Mouse (Mus musculus) embryonic fibroblast, embryonic 13.5 days (primary cell): ENCODE measurements around the gene Zmym6. TPM values are rescaled to one million over a fixed set of nuclear protein-coding genes. Genes with fewer than 3 reads are reported as not detected.
A peak's percentile ranks its signal among the peaks of the same experiment; 100 is the strongest.

Experiments
- H3K27ac ChIP-seq: 2 replicates; pipeline ENCODE4 v1.5.1; 2012; ENCODE audit warnings: low read length, control low read depth, inconsistent platforms; ENCODE audit not compliant: insufficient read depth
- H3K4me1 ChIP-seq: 2 replicates; pipeline ENCODE4 v1.6.1; 2011; ENCODE audit warnings: low read length; ENCODE audit not compliant: control insufficient read depth, insufficient read depth
- H3K4me3 ChIP-seq: 2 replicates; pipeline ENCODE4 v1.5.1; 2011; ENCODE audit warnings: mild to moderate bottlenecking, control low read depth, low read length; ENCODE audit not compliant: insufficient read depth
- CTCF ChIP-seq: IDR thresholded peaks from 2 replicates; pipeline ENCODE4 v1.5.1; 2011; ENCODE audit warnings: mild to moderate bottlenecking, control low read depth, low read length, moderate library complexity, borderline replicate concordance; ENCODE audit not compliant: insufficient read depth
- POLR2A ChIP-seq: IDR thresholded peaks from 2 replicates; pipeline ENCODE4 v1.6.1; 2011; ENCODE audit warnings: low read depth, mild to moderate bottlenecking, control low read depth, low read length, moderate library complexity
- polyA plus RNA-seq: library from polyadenylated mRNA; stranded (reverse); fragments of >200 nt; gene quantifications from 2 replicates; pipeline ENCODE4 v1.2.4, GENCODE M21; 2011; ENCODE audit warnings: low read depth; ENCODE audit not compliant: missing spikeins, insufficient read length

The Zmym6 gene
- polyA plus RNA-seq, 1 experiment: 28.0 TPM

DNA sequence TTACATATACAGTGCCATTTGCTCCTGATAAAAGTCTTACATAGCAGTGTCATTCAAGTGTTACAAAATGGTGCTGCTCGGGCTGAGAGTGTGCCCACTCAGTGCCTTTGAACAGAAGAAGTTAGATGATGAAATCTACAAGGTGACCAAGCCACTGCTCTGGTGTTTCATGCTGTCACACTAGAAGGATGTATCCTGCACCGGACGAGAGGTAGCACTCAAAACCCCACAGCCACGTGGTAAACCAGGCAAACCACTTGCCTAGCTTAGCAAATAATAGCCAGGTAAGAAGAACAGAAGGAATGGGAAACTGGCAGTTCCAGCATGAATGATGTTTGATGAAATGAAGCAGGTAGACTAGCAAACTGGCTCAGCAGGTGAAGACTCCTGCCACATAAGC lies 33.4 kb downstream of the Zmym6 start:
- Histone ChIP-seq H3K27ac (no peak overlapping the region), H3K4me1 (no peaks in the 10 kb centered on the region; the same call in 1 of the 2 replicates), H3K4me3 (no peak overlapping the region)
- TF ChIP-seq CTCF: no peak
- no peak for TF ChIP-seq POLR2A

DNA sequence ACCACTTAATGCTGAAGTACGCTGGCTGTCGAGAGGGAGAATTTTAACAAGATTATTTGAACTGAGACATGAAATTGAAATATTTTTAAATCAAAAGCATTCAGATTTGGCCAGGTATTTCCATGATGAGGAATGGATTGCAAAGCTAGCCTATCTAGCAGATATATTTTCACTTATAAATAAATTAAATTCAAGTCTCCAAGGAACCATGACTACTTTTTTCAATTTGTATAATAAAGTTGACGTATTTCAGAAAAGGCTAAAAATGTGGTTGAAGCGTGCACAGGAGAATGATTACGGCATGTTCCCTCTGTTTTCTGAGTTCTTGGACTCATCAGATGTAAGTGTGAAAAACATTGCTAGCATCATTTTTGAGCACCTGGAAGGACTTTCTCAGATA lies 46.2 kb downstream of the Zmym6 start, which contains the start of gene Tmem35b:
Tmem35b (plus strand) TSS at position 301 of the 400 bp plus-strand sequence.
- H3K4me3 ChIP-seq: no peak within 1 kb of the TSS
- H3K4me1 ChIP-seq: no peaks in the 10 kb centered on the region
- H3K27ac ChIP-seq: no peak within 1 kb of the TSS
- TF ChIP-seq CTCF: no peak
- TF ChIP-seq POLR2A: no peak

DNA sequence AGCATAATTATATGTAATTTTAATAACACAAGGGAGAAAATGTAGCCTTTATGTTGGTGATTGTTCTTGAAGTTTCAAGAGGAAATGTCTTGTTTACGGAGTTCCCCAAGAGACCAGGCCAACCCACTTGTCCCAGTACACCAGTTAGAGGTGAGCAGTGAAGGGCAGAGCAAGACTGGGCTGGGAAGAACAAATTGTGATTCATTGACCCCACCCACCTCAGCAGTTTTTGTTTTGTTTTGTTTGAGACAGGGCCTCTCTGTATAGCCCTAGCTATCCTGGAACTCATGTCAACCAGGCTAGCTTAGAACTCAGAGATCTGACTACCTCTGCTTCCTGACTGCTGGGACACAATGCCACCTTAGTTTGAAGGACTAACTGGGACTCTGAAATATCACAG lies 47.1 kb downstream of the Zmym6 start:
- Histone ChIP-seq H3K4me3 (no peak overlapping the region), H3K4me1 (no peaks in the 10 kb centered on the region), H3K27ac (no peak overlapping the region)
- no peak for TF ChIP-seq POLR2A
- no peak for TF ChIP-seq CTCF

DNA sequence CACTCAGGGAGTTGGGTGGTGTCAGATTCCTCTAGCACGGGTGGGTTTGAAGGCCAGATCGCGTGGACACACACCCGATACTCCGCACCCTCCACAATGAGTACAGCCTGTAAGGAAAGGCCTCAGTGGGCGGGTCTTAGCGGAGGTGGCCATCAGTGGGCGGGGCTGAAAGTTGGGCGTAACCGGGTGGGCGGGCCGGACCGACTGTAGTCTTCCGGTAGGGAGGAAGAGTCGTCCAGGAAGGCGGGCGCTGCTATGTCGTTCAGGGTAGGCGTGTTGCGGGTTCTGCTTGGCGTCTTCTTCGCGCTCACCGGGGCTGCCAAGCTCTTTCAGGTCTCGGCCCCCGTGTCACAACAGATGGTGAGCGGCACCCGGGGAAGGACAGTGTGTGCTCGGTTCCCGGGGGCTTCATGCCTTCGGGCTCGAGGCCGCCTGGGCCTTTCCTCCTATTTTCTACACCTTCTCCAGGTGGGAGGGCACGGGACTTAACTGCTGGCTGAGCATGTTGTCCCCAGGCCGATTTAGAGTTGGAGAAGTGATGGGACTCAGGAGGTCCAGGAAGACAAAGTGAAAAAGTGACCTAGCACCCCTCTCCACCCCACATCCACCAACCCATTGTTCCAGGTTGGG lies 48.8 kb downstream of the Zmym6 start:
- no peak overlapping the region for H3K27ac ChIP-seq
- TF ChIP-seq CTCF (no peak), POLR2A (peak; percentile 72)
- H3K4me3 ChIP-seq: peak overlapping the region; percentile 77
- no peaks in the 10 kb centered on the region for H3K4me1 ChIP-seq

DNA sequence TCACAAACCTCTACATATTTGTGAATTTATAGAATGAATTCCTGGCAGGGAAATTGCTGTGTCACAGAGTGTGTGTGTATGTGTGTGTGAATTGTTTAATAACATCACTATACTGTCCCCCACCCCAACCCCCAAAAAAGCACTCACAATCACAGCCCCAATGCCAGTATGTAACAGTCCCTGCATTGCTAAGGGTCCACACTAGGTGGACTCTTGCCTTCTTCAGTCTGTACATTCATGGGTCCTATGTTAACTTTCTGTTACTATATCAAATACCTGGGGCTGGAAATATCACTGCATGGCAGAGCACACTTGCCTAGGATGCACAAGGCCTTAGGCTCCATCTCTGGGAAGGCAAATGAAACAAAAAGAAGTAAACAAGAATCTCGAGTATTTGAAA lies 57.5 kb downstream of the Zmym6 start:
- no peak overlapping the region for H3K27ac ChIP-seq
- H3K4me3 ChIP-seq: no peak overlapping the region
- H3K4me1 ChIP-seq: no peaks in the 10 kb centered on the region
- no peak for TF ChIP-seq POLR2A
- no peak for TF ChIP-seq CTCF

DNA sequence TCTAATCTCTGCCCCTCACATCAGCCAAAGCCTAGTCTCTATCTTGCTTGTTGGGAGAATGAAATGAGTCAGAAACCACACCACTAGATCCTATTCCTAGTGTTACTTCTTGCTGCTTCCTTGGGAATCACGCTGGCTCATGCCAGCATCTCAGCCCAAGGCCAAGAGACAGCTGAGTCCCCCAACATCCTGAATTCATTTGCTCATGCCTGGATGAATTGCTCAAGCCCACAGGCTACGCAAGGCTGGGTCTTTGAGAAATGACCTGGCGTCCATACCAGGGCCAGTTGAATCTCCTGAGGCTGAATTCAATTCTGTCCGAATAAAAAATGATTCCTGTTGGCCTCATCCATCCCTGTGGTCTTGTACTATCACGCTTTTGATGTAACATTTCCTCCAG lies 60.4 kb downstream of the Zmym6 start:
- TF ChIP-seq CTCF: no peak
- no peak for TF ChIP-seq POLR2A
- no peak overlapping the region for H3K27ac ChIP-seq
- H3K4me3 ChIP-seq: no peak overlapping the region
- no peaks in the 10 kb centered on the region for H3K4me1 ChIP-seq

DNA sequence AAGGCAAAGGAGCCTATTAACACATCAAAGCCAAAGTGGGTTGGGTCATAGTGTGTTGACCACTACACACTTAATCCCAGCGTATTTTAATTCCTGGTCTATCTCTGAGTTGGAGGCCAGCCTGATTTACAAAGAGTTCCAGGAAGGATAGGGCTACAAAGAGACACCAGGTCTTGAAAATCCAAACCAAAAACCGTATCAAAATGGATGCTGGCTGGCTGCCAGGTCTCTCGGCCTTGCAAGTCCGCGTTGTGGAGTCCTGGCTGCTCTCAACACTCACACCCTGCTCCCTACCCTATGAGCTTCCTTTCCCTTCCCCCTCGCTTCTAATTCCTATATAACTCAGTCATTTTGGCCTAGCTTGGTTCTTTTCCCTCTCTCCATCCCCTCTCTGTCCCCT lies 61.3 kb downstream of the Zmym6 start:
- Histone ChIP-seq H3K27ac (no peak overlapping the region), H3K4me3 (no peak overlapping the region), H3K4me1 (no peaks in the 10 kb centered on the region)
- no peak for TF ChIP-seq POLR2A
- TF ChIP-seq CTCF: no peak

DNA sequence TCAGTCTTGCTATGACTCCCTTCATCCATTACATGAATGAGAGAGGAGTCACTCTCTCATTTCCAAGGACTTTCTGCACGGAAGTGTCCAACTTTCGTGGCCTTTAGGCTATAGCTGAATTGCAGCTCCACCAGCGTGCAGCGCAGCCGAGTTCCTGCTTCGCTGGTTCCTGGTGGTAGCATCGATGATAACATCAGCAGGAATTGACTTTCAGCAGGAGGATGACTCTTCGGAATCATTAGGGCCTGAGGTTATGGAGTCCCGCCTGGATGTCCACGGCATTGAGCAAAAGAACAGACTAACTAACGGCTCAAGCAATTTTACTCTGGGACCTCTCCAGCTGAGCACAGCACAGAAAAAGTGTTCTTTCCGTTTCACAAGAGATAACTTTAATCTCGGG lies 72.8 kb downstream of the Zmym6 start:
- H3K4me1 ChIP-seq: no peaks in the 10 kb centered on the region
- H3K4me3 ChIP-seq: no peak overlapping the region
- TF ChIP-seq POLR2A (no peak), CTCF (no peak)
- H3K27ac ChIP-seq: no peak overlapping the region

DNA sequence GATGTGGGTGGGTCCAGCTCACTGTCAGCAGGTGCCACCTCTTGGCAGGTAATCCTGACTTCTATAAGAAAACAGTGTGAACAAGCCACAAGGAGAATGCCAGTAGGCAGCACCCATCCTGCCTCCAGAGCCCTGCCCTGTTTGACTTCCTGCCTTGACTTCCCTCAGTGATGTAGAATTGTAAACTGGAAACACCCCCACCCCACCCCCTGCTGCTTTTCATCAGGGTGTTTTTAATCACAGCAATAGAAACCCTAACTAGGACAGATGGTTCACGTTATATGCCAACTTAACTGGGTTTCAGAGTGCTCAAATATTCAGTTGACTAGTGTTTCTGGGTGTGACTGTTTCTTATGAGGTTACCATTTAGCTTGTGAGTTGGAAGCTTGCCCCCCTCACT lies 76.2 kb downstream of the Zmym6 start:
- no peak overlapping the region for H3K27ac ChIP-seq
- H3K4me1 ChIP-seq: no peaks in the 10 kb centered on the region
- TF ChIP-seq POLR2A: no peak
- no peak for TF ChIP-seq CTCF
- H3K4me3 ChIP-seq: no peak overlapping the region

DNA sequence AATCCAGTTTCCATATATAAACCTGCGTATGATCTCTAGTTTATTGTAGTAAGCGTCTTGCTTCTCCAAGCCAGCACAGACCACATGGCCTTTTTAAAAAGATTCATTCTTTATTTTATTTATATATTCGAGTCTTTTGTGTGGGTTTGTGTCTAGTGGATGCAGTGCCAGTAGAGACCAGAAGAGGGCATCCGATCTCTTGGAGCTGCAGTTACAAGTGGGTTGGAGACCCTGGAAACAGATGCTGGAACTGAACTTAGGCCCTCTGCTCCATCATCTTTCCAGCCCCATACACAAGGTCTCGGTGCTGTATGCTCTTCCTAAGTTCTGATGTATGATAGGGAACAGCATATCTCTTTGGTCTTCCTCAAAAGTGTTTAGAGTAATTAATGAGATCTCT lies 78.6 kb downstream of the Zmym6 start:
- TF ChIP-seq CTCF: no peak
- no peak for TF ChIP-seq POLR2A
- H3K4me3 ChIP-seq: no peak overlapping the region
- H3K4me1 ChIP-seq: no peaks in the 10 kb centered on the region
- no peak overlapping the region for H3K27ac ChIP-seq
